ENCODE assay signal across 9 mouse cellular contexts in genomic region chr8:45975837-45976468, GRCm38 (mm10). TPM values are rescaled to one million over a fixed set of nuclear protein-coding genes. Genes with fewer than 3 reads are reported as not detected.
DNase-seq lines count a peak whose midpoint lies in the region; ATAC-seq lines count a peak whose summit lies in the region.
"Had no signal": no experiment of that assay in that cellular context is flagged by ENCODE, and none has a peak within 500 bp of the region (broad histone marks: within the 10 kb centered on the region; RNA-seq: fewer than 3 reads in every experiment).

No protein-coding gene starts in this region.

- H3K4me1 ChIP-seq in heart, embryonic 11.5 days (ENCODE audit: control insufficient read depth, insufficient read depth, low read length), result peaks cover 5% of the 10 kb centered on the region

- WGBS in heart, embryonic 11.5 days (ENCODE audit: insufficient replicate concordance), result 61% methylated on average over 11 of the region's 11 CpGs

- intact Hi-C loops in heart, postnatal 36 days (cut with DNase I), result loop anchor here (2.0 kb wide), 1 partner anchor 23 kb away; the partner anchor contains the start of gene Lrp2bp

- H3K9me3 ChIP-seq in heart, embryonic 11.5 days (replicated peaks; ENCODE audit: control insufficient read depth, low read length), result no peaks in the 10 kb centered on the region

- peak overlapping the region; percentile 79 for H3K4me3 ChIP-seq in heart, embryonic 11.5 days (ENCODE audit: low read depth, low read length)

- no peak for ATAC-seq in heart, embryonic 11.5 days (replicated peaks; ENCODE audit: insufficient number of reproducible peaks, low FRiP score, low TSS enrichment)
- peak; percentile 40 to 66 for ATAC-seq in hematopoietic stem cell, adult 5-6 weeks (replicated peaks in 1 of 2; ENCODE audit: insufficient read depth in 1 of 2, low FRiP score in 2 of 2, low TSS enrichment in 1 of 2, low read depth in 1 of 2, poor library complexity in 2 of 2, severe bottlenecking in 2 of 2)
- peak; percentile 52 for ATAC-seq in megakaryocyte-erythroid progenitor cell, adult 5-6 weeks (replicated peaks; ENCODE audit: low FRiP score, low TSS enrichment, poor library complexity, severe bottlenecking)

- H3K9ac ChIP-seq in heart, embryonic 11.5 days (ENCODE audit: low read depth, low read length), result peak overlapping the region; percentile 75

- DNase-seq in heart, postnatal 36 days, result no peak
- peak; percentile 19 for DNase-seq in NIH3T3 (ENCODE audit: low read depth)
- no peak for DNase-seq in cerebellum, adult 11 months
- no peak for DNase-seq in testis, postnatal 10 days (ENCODE audit: low spot score)
- DNase-seq in kidney, postnatal 25 days, result no peak

- no peaks in the 10 kb centered on the region for H3K27me3 ChIP-seq in heart, embryonic 11.5 days (ENCODE audit: control insufficient read depth, insufficient read depth, low read length)
- H3K27me3 ChIP-seq: Patski had no signal

- 0 out of 2 replicates have a peak overlapping the region, but pooled peaks have one; percentile 86 for H3K27ac ChIP-seq in heart, embryonic 11.5 days (ENCODE audit: low read depth, low read length)

- H3K4me2 ChIP-seq in heart, embryonic 11.5 days, result peak overlapping the region; percentile 84

- peaks cover 3% of the 10 kb centered on the region; the same call in 1 of the 2 replicates for H3K36me3 ChIP-seq in heart, embryonic 11.5 days (ENCODE audit: control insufficient read depth, insufficient read depth, low read length)

RNA-seq across cellular contexts. Expression of gene Ufsp2, which starts 0.6 kb away (rescaled TPM):
- polyA plus RNA-seq in heart, embryonic 11.5 days (2014; fragmentation: Nextera tagmentation; extraction: Ambion mirVana), result 62.0 and 62.7 TPM in 2 replicates
- total RNA-seq in heart, postnatal 36 days (2021), result 10 to 100 TPM; 30.9 to 32.4 TPM
- 74.2 and 86.3 TPM in 2 replicates for total RNA-seq in hematopoietic stem cell, adult 5-6 weeks (2017)
- 40.9 and 41.1 TPM in 2 replicates for total RNA-seq in megakaryocyte-erythroid progenitor cell, adult 5-6 weeks (2014; fragmentation: Nextera tagmentation)
- total RNA-seq in megakaryocyte-erythroid progenitor cell, adult 5-6 weeks (2017), result 72.1 and 82.1 TPM in 2 replicates

RNA-seq across cellular contexts. Expression of gene 1700029J07Rik, which starts 0.9 kb away (rescaled TPM):
- polyA plus RNA-seq in heart, embryonic 11.5 days (2014; fragmentation: Nextera tagmentation; extraction: Ambion mirVana), result 2.1 and 2.4 TPM in 2 replicates
- under 1 TPM; 0.33 to 0.50 TPM for total RNA-seq in heart, postnatal 36 days (2021)
- 6.1 and 6.2 TPM in 2 replicates for total RNA-seq in hematopoietic stem cell, adult 5-6 weeks (2017)
- 1.6 and 3.2 TPM in 2 replicates for total RNA-seq in megakaryocyte-erythroid progenitor cell, adult 5-6 weeks (2014; fragmentation: Nextera tagmentation)
- 0.08 and 3.5 TPM in 2 replicates for total RNA-seq in megakaryocyte-erythroid progenitor cell, adult 5-6 weeks (2017)

RNA-seq across cellular contexts. Expression of gene Lrp2bp, which starts 23.1 kb away (rescaled TPM):
- 0.89 and 1.2 TPM in 2 replicates for polyA plus RNA-seq in heart, embryonic 11.5 days (2014; fragmentation: Nextera tagmentation; extraction: Ambion mirVana)
- under 1 TPM; 0.57 to 0.69 TPM for total RNA-seq in heart, postnatal 36 days (2021)
- 0.10 TPM in 1 of 2 replicates, not detected in the other for total RNA-seq in hematopoietic stem cell, adult 5-6 weeks (2017)
- total RNA-seq in megakaryocyte-erythroid progenitor cell, adult 5-6 weeks (2014; fragmentation: Nextera tagmentation), result 0.66 TPM in 1 of 2 replicates, not detected in the other
- not detected in 2 replicates for total RNA-seq in megakaryocyte-erythroid progenitor cell, adult 5-6 weeks (2017)

RNA-seq across cellular contexts. Expression of gene Ankrd37, which starts 29.6 kb away (rescaled TPM):
- 11.0 and 13.9 TPM in 2 replicates for polyA plus RNA-seq in heart, embryonic 11.5 days (2014; fragmentation: Nextera tagmentation; extraction: Ambion mirVana)
- 10 to 100 TPM in 1 of 2 experiments, 1 to 10 TPM in 1; 5.3 to 13.4 TPM for total RNA-seq in heart, postnatal 36 days (2021)
- total RNA-seq in hematopoietic stem cell, adult 5-6 weeks (2017), result 8.0 and 9.0 TPM in 2 replicates
- 0.79 TPM in 1 of 2 replicates, not detected in the other for total RNA-seq in megakaryocyte-erythroid progenitor cell, adult 5-6 weeks (2014; fragmentation: Nextera tagmentation)
- 2.3 and 8.4 TPM in 2 replicates for total RNA-seq in megakaryocyte-erythroid progenitor cell, adult 5-6 weeks (2017)

RNA-seq across cellular contexts. Expression of gene Ccdc110, which starts 41.5 kb away (rescaled TPM):
- 0.07 and 0.31 TPM in 2 replicates for polyA plus RNA-seq in heart, embryonic 11.5 days (2014; fragmentation: Nextera tagmentation; extraction: Ambion mirVana)
- total RNA-seq in heart, postnatal 36 days (2021), result not detected
- total RNA-seq in hematopoietic stem cell, adult 5-6 weeks (2017), result not detected in 2 replicates
- not detected in 2 replicates for total RNA-seq in megakaryocyte-erythroid progenitor cell, adult 5-6 weeks (2014; fragmentation: Nextera tagmentation)
- not detected in 2 replicates for total RNA-seq in megakaryocyte-erythroid progenitor cell, adult 5-6 weeks (2017)
- polyA plus RNA-seq: Patski had no signal
